Mouse (Mus musculus) lung, adult 2 months (tissue): ENCODE results near the gene Tm2d3. TPM values are rescaled to one million over a fixed set of nuclear protein-coding genes. Genes with fewer than 3 reads are reported as not detected.

Experiments
- DNase-seq: peaks from one replicate; pipeline ENCODE4 v3.0.0; 2022
- H3K4me1 ChIP-seq: fragments of 200-500 bp; 2 replicates; pipeline ENCODE4 v1.6.1; 2011; ENCODE audit warnings: low read length; ENCODE audit not compliant: control insufficient read depth, insufficient read depth
- H3K4me3 ChIP-seq: fragments of 200-500 bp; replicated peaks from 2 replicates; pipeline ENCODE3; 2011; ENCODE audit warnings: low read depth, mild to moderate bottlenecking, control low read depth, low read length; ENCODE audit errors: extremely low read depth
- CTCF ChIP-seq: fragments of 200-500 bp; IDR thresholded peaks from 2 replicates; pipeline ENCODE4 v1.5.1; 2011; ENCODE audit warnings: mild to moderate bottlenecking, low read length, control low read depth; ENCODE audit not compliant: insufficient read depth
- POLR2A ChIP-seq: fragments of 200-500 bp; IDR thresholded peaks from 2 replicates; pipeline ENCODE4 v1.6.1; 2011; ENCODE audit warnings: low read depth, mild to moderate bottlenecking, control low read depth, low read length, borderline replicate concordance; ENCODE audit errors: extremely low read depth
- WGBS: fragments of 180-500 bp; shearing (Covaris S2); methylation state at CpG from one replicate; pipeline ENCODE4 v1.1.7; 2018; 5-methylcytosine and 5-hydroxymethylcytosine counted together
- polyA plus RNA-seq: library from polyadenylated mRNA; depleted of rRNA; stranded (reverse); fragments of >200 nt; gene quantifications from 2 replicates; pipeline ENCODE4 v1.2.3, GENCODE M21; 2012; rRNA removed

Gene Tm2d3
- polyA plus RNA-seq, 1 experiment, result 85.5 TPM

DNA sequence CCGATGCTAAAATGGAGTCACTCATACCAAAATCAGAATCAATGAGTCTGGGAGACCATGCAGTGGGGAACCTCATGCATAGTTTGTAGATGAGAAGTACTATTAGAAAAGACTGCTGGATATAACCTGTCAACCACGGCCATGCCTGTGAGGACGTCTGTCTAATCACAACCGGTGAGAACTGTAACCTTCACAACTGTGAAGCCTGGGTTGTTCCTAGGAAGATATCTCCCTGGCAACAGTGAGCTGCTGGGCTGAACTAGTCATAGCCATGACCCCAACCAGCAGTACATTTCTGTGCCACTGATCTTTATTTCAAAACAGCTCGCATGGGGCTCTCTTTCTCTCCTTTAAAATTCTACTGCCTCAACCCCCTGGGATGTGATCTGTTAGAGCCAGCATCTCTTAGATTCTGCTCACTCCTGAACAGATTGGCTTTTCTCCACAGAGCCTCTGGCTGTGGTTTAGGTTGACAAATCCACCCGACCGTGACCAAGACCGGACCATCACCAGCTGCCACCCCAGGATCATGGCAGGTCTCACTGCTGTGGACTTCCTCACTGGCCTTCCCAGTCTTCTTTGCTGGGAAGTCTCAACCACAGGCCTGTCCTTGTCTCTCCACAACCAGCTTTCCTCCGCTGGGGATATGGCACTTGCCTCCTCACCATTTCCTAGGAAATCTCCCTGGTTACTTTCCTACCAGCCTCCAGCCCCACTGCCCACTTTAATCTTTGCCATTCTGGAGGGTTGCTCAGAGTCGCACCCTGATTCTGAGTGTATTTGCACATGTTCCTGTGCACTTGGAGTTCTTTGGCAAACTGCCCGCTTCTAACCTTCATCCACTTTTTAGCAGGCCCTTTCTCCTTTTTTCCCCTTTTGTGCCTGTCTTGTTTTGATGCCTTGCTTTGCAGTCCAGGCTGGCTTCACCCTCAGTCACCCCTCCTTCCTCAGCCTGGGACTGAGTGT, 57.3 kb downstream of the Tm2d3 start:
- Histone ChIP-seq H3K4me3 (no peak overlapping the region), H3K4me1 (no peaks in the 10 kb centered on the region)
- WGBS, result 79% methylated on average over 11 of the region's 11 CpGs
- DNase-seq, result no peak
- no peak for TF ChIP-seq POLR2A
- no peak for TF ChIP-seq CTCF

Other genes with a start within 250 kb of the Tm2d3 start
- gene Tjp1, start 163.4 kb upstream of the Tm2d3 start, polyA plus RNA-seq, result 58.9 and 64.8 TPM in 2 replicates
- 3.8 and 4.1 TPM in 2 replicates for gene Tarsl2, start 46.3 kb upstream of the Tm2d3 start, polyA plus RNA-seq
- gene Pcsk6, start 170.6 kb downstream of the Tm2d3 start, polyA plus RNA-seq, result 6.9 and 11.3 TPM in 2 replicates